In the genomic region with DNA sequence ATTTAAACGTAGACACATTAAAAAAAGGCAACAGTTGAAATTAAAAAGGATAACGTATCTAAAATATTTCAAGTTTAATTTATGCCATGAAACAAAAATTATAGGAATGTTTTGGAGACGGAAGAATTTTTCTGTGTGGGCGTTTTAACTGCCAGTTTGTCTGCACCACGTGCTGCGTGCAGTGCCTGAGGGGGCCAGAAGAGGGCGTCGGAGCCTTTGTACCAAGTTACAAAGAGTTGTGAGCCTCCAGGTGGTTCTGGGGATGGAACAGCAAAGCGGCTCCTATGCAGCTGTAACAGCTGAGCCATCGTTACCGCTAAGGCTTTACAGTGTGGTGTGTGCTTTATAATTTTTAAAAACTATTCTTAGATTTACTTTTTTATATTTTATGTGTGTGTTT, we compare ENCODE assay signal across 8 mouse cellular contexts. TPM values are rescaled to one million over a fixed set of nuclear protein-coding genes. Genes with fewer than 3 reads are reported as not detected.
DNase-seq lines count a peak whose midpoint lies in the region; ATAC-seq and TF ChIP-seq lines count a peak whose summit lies in the region.

No protein-coding gene starts in this region.

- TF ChIP-seq EP300 in lung, postnatal 0 days (IDR thresholded peaks at IDR 0.05), result no peak

- no peak overlapping the region; the same call in 1 of the 2 replicates for H3K4me2 ChIP-seq in lung, postnatal 0 days (replicated peaks; ENCODE audit: low read depth, low read length)

- H3K4me1 ChIP-seq in bone marrow, adult 2 months (ENCODE audit: control insufficient read depth, insufficient read depth, low read length), result peaks cover 3% of the 10 kb centered on the region
- peaks cover 79% of the 10 kb centered on the region for H3K4me1 ChIP-seq in forebrain, embryonic 10.5 days
- H3K4me1 ChIP-seq in lung, postnatal 0 days (ENCODE audit: insufficient read depth, low read depth, low read length), result peaks cover 32% of the 10 kb centered on the region

- no peak overlapping the region for H3K27ac ChIP-seq in bone marrow, adult 2 months (ENCODE audit: control insufficient read depth, insufficient read depth, low read depth, low read length, poor library complexity)
- H3K27ac ChIP-seq in forebrain, embryonic 10.5 days, result peak overlapping the region; percentile 15; the same call in 1 of the 2 replicates
- no peak overlapping the region for H3K27ac ChIP-seq in lung, postnatal 0 days (ENCODE audit: low read length)

- no peaks in the 10 kb centered on the region for H3K9me3 ChIP-seq in forebrain, embryonic 10.5 days
- H3K9me3 ChIP-seq in lung, postnatal 0 days (ENCODE audit: low read length), result no peaks in the 10 kb centered on the region

- peaks cover 6% of the 10 kb centered on the region for H3K36me3 ChIP-seq in forebrain, embryonic 10.5 days (replicated peaks)
- peaks cover 1% of the 10 kb centered on the region; the same call in 1 of the 2 replicates for H3K36me3 ChIP-seq in lung, postnatal 0 days (ENCODE audit: insufficient read depth, low read length)

- WGBS in bone marrow, adult 2 months, result 60% methylated on average over 11 of the region's 11 CpGs
- WGBS in forebrain, embryonic 10.5 days, result 36% methylated on average over 11 of the region's 11 CpGs
- 38% methylated on average over 11 of the region's 11 CpGs for WGBS in lung, postnatal 0 days

- H3K9ac ChIP-seq in lung, postnatal 0 days (replicated peaks; ENCODE audit: low read depth), result no peak overlapping the region

- H3K4me3 ChIP-seq in bone marrow, adult 2 months (replicated peaks; ENCODE audit: control insufficient read depth, low read depth, low read length), result no peak overlapping the region
- H3K4me3 ChIP-seq in forebrain, embryonic 10.5 days, result peak overlapping the region; percentile 95
- no peak overlapping the region for H3K4me3 ChIP-seq in lung, postnatal 0 days (ENCODE audit: low read depth, low read length)

- TF ChIP-seq POLR2A in bone marrow, adult 2 months (IDR thresholded peaks at IDR 0.05; ENCODE audit: borderline replicate concordance, control insufficient read depth, low read depth, low read length), result no peak

- peak; percentile 59 to 74 for DNase-seq in CD8-positive naive resting alpha-beta T cell, adult 2 months (ENCODE audit: low read depth in 2 of 2, low spot score in 2 of 2)
- DNase-seq in forebrain, embryonic 10.5 days (ENCODE audit: extremely low spot score, low spot score), result peak; percentile 65
- peak; percentile 45 to 69 for DNase-seq in heart, postnatal 36 days
- DNase-seq in layer of hippocampus, postnatal 10 days (ENCODE audit: low spot score in 2 of 2), result peak; percentile 89 to 90
- DNase-seq in lung, postnatal 0 days (ENCODE audit: low spot score), result peak; percentile 74
- DNase-seq in retina, embryonic 14.5 days (ENCODE audit: low spot score), result peak; percentile 69
- DNase-seq in thymus, postnatal 36 days, result peak; percentile 85

- H3K27me3 ChIP-seq in forebrain, embryonic 10.5 days (ENCODE audit: poor library complexity, severe bottlenecking), result peaks cover 14% of the 10 kb centered on the region
- H3K27me3 ChIP-seq in lung, postnatal 0 days (replicated peaks; ENCODE audit: insufficient read depth, low read length), result no peaks in the 10 kb centered on the region

- intact Hi-C loops in heart, postnatal 36 days (cut with DNase I), result loop anchor here (1.0 to 5.0 kb wide), 2 partner anchors 39 to 241 kb away; partner anchors contain the start of genes Suds3 and Vsig10

- TF ChIP-seq CTCF in bone marrow, adult 2 months (IDR thresholded peaks at IDR 0.05; ENCODE audit: control insufficient read depth, insufficient read depth, low read length), result peak; percentile 62
- peak; percentile 79 for TF ChIP-seq CTCF in lung, postnatal 0 days (IDR thresholded peaks at IDR 0.05)

- no peak for ATAC-seq in lung, postnatal 0 days

RNA-seq across cellular contexts. Expression of gene Wsb2, which starts 1.6 kb away (rescaled TPM):
- polyA plus RNA-seq in bone marrow, adult 2 months (2011; ENCODE audit: insufficient read depth, insufficient read length, low replicate concordance, missing spikeins), result 10.0 and 23.5 TPM in 2 replicates
- polyA plus RNA-seq in forebrain, embryonic 10.5 days (2016; fragmentation: Nextera tagmentation; extraction: Ambion mirVana), result 45.4 and 46.7 TPM in 2 replicates
- total RNA-seq in heart, postnatal 36 days (2021), result 100 to 1,000 TPM in 1 of 2 experiments, 10 to 100 TPM in 1; 97.1 to 104 TPM
- total RNA-seq in layer of hippocampus, postnatal 10 days (2021), result 100 to 1,000 TPM; 437 to 454 TPM
- 63.7 and 72.0 TPM in 2 replicates for polyA plus RNA-seq in lung, postnatal 0 days (2015; fragmentation: Nextera tagmentation; extraction: Ambion mirVana)

RNA-seq across cellular contexts. Expression of gene Rfc5, which starts 30.1 kb away (rescaled TPM):
- 28.5 and 36.5 TPM in 2 replicates for polyA plus RNA-seq in bone marrow, adult 2 months (2011; ENCODE audit: insufficient read depth, insufficient read length, low replicate concordance, missing spikeins)
- 155 TPM in 2 replicates for polyA plus RNA-seq in forebrain, embryonic 10.5 days (2016; fragmentation: Nextera tagmentation; extraction: Ambion mirVana)
- total RNA-seq in heart, postnatal 36 days (2021), result 1 to 10 TPM; 2.7 to 5.2 TPM
- 10 to 100 TPM; 17.7 to 25.1 TPM for total RNA-seq in layer of hippocampus, postnatal 10 days (2021)
- polyA plus RNA-seq in lung, postnatal 0 days (2015; fragmentation: Nextera tagmentation; extraction: Ambion mirVana), result 17.4 and 18.2 TPM in 2 replicates

RNA-seq across cellular contexts. Expression of gene Vsig10, which starts 39.8 kb away (rescaled TPM):
- polyA plus RNA-seq in bone marrow, adult 2 months (2011; ENCODE audit: insufficient read depth, insufficient read length, low replicate concordance, missing spikeins), result 2.1 and 5.3 TPM in 2 replicates
- 3.4 and 4.3 TPM in 2 replicates for polyA plus RNA-seq in forebrain, embryonic 10.5 days (2016; fragmentation: Nextera tagmentation; extraction: Ambion mirVana)
- total RNA-seq in heart, postnatal 36 days (2021), result 10 to 100 TPM; 10.3 to 12.3 TPM
- 1 to 10 TPM; 2.4 to 4.2 TPM for total RNA-seq in layer of hippocampus, postnatal 10 days (2021)
- 19.7 and 23.7 TPM in 2 replicates for polyA plus RNA-seq in lung, postnatal 0 days (2015; fragmentation: Nextera tagmentation; extraction: Ambion mirVana)

RNA-seq across cellular contexts. Expression of gene Ksr2, which starts 55.1 kb away (rescaled TPM):
- polyA plus RNA-seq in bone marrow, adult 2 months (2011; ENCODE audit: insufficient read depth, insufficient read length, low replicate concordance, missing spikeins), result 0.29 TPM in 1 of 2 replicates, not detected in the other
- polyA plus RNA-seq in forebrain, embryonic 10.5 days (2016; fragmentation: Nextera tagmentation; extraction: Ambion mirVana), result 0.26 and 0.40 TPM in 2 replicates
- total RNA-seq in heart, postnatal 36 days (2021), result under 1 TPM in 1 of 2 experiments, not detected in 1; 0.11 TPM
- total RNA-seq in layer of hippocampus, postnatal 10 days (2021), result 10 to 100 TPM; 33.1 to 34.6 TPM
- polyA plus RNA-seq in lung, postnatal 0 days (2015; fragmentation: Nextera tagmentation; extraction: Ambion mirVana), result 0.04 and 0.08 TPM in 2 replicates
